Mouse (Mus musculus) gastrocnemius, postnatal 10 days (tissue): ENCODE measurements at regions not wholly inside any gene's neighbourhood (a gene's known extent, or its start where the extent isn't known, plus 50 kb on each side); places are given as distances from the start of the nearest gene placed in this dataset.

ENCODE experiments used
- DNase-seq: peaks from one replicate; pipeline ENCODE4 v3.0.0; 2021; ENCODE audit warnings: mixed read lengths

DNA sequence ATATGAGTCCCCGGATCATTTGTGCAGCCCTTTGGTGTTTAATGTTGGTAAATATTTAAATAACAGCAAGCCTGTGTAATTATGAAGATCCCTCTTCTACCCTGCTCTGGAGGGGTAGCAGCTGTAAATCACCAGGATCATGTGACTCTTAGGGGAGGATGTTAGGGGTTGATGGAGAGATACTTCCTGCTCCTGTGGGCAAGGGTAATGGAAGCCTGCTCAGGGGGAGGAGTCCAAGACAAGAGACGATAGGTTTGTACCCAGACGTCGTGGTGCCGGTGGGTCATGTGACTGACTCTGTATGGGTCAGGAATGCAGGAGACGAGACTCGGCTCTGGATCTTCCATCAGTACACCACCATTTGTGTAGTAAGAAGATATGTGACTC, 166.7 kb downstream of the Cdh26 start:
- no peak for DNase-seq

- no peak for DNase-seq
These were observed 168.0 kb downstream of the Cdh26 start for GRCm38 (mm10) chr2:178598371-178598770.

GRCm38 (mm10) chr2:178598836-178599235, 168.5 kb downstream of the Cdh26 start:
- no peak for DNase-seq

DNA sequence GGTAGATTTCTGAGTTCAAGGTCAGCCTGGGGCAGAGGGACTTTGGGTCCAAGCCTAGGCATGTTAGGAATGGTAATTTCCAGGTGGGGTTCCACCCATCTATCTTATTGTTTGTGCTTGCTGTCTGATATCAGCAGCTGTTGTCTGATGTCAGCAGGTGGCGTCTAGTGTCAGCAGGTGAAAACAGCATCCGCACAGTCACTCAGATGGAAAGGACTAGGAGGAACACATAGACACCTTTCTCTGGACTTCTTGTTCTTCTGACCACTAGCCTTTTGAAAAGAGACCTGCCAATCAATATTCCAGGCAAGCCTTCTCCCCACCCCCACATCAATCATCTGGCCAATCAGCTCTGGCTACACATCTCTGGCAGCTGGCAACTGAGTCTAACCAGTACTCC, 173.1 kb downstream of the Cdh26 start:
- no peak for DNase-seq

GRCm38 (mm10) chr2:178606733-178607132, 176.4 kb downstream of the Cdh26 start:
- DNase-seq, result peak; percentile 68

GRCm38 (mm10) chr2:178610211-178610975, 180.1 kb downstream of the Cdh26 start:
- no peak for DNase-seq

GRCm38 (mm10) chr2:178614761-178615160, 184.4 kb downstream of the Cdh26 start:
- no peak for DNase-seq

DNA sequence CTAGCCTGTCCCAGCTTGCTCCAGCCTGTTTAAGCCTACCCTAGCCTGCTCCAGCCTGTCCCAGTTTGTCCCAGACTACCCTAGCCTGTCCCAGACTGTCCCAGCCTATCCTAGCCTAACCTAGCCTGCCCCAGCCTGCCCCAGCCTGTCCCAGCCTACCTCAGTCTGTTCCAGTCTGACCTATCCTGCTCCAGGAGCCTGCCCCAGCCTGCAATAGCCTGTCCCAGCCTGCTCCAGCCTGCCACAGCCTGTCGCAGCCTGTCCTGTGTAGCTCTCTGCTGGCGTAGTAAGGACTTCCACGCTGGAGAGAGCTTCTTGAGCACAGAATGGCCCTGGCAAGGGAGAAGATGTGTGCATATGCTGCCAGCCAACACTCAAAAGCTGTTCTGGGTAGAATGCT, 192.5 kb downstream of the Cdh26 start:
- no peak for DNase-seq

DNA sequence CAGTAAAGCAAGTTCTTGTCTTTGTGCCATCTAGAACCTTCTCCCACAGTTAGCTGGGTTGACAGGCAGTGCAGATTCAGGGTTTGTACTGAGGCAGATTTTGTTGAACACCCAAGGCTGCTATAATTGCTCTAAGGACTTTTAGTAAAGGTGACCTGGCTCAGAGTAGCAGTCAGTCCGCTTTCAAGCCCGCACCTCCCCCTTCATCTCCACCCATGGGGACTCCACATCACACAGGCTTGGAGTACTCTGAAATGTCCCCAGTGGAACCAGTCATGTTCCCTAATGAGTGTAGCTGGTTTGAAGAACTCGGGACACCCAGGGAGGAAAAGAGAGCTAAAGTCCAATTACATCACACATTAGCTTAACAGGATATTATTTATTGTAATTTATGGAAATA, 194.1 kb downstream of the Cdh26 start:
- DNase-seq, result no peak

DNA sequence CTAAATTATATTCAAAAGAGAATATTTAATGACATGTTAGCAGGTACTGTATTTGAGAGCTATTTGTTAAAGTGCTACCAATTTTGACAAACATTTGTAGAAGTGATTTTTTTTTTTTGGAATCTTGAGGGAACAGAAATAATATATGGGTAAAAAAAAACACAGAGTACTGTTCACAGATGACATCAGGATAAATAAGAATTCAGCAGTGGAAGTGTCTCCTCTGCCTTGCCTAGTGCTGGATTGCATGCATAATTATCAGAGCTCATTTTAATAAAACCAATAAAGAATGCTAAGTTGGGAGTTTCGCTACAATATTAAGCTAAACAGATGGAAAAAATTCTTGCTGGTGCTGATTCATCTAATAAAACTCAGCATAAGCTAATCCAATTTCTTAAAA, 194.6 kb downstream of the Cdh26 start:
- DNase-seq, result no peak

- peak; percentile 71 for DNase-seq
These were observed 199.4 kb downstream of the Cdh26 start for GRCm38 (mm10) chr2:178629756-178630155.

DNA sequence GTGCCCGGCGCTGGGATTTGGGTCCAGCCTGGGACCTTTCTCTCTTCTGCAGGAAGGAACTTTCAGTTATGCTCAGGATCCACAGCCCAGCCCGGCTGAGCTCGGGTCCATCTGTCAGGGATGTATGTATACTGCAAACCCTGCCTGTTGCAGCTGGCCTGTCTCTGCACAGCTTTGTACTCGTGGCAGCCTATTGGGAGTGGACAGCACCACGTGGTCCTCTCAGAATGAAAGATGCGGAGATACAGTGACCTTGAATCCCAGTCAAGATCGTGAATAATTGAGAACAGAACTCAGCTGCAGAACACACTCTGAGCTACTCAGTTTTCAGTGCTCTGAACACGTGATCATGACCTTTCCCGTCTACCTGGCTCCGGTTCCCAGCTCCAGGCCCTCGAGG, 200.2 kb downstream of the Cdh26 start:
- DNase-seq, result no peak

DNA sequence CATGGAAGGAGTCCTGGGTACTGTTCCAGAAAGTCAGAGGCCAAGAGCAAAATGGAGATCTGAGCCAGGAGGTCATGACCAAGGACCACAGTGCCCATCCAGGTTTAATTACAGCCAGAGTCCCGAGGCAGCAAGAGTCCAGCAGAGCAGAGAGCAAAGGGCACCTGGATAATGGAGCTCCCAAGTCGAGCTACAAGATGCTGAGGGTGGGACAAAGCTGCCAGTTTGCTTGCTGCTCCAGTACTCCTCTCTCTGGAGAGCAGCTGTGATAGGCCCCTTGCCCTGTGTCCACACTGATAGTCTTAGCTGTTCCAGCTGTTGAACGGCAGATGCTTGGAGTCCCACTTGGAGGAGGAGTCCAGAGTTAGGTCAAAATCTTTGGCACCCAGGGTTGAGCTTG, 201.0 kb downstream of the Cdh26 start:
- DNase-seq, result no peak

- peak; percentile 39 for DNase-seq
These were observed 201.6 kb downstream of the Cdh26 start for GRCm38 (mm10) chr2:178631966-178632365.

DNA sequence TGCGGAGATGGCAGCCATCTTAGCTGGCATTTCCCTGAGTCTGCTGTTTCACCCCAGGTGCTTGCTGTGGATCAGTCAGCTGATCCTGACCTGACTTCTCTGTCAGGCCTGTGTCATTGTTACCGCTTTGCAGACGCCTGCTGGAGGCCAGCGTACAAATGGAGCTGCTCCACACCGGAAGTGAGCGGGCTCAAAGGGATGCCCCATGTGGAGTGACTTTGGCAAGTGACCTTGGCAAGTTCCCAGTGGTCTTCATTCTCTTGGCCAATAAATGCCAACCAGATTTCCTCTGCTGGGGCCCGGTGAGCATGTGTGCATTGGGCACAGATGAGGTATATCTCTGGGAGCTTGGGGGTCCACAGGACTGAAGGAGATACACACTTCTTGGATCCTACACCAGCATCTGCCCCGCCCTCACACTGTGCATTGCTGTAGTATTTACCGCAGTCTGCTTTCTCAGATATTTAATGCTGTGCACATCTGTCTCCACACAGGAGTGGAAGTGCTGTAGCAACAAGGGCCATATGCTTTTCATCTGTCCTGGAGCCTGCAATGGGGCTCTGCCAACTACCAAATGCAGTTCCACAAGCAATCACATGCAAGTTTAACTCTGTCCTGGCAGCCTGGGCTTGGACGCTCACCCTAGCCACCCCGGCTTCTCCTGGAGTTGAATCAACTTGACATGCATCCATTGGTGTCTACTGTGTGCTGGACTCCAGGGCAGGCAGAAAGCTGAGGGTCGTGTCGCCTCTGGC, 202.7 kb downstream of the Cdh26 start:
- no peak for DNase-seq

GRCm38 (mm10) chr2:178634116-178634515, 203.8 kb downstream of the Cdh26 start:
- no peak for DNase-seq

DNA sequence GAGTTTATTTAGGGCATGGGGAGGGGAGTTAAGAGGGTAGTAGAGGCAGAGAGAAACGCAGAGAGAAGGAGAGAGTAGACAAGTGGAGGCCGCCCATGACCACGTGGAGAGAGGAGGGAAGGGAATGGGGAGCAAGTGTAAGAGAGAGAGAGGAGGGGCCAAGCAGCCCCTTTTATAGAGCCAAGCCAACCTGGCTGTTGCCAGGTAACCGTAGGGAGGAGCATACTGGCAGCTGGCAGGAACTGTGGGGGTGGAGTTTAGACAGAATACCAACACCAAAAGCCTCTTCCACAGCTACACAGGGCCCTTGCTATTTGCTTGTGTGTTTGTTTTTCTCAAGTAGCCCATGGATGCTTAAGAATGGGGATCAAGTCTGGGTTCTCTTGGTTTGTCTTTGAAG, 205.4 kb downstream of the Cdh26 start:
- no peak for DNase-seq

DNA sequence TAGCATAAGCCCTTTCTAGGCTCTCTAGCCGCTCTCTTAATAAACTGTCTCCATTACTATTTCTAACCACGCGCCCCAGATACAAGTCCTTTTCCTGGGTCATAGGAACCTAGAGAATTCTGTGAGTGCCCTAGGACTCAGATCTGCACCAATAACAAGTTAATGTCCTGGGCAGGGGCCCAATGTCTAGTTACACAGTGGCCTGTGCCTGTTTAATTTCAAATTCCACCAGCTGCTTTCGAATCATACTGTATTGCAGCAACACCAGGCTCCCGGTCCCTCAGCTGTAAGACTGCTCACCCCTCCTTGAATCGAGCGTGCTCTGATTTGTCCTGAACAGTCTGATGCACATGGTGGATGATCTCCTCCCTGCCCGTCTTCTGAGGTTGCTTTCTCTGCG, 206.6 kb downstream of the Cdh26 start:
- no peak for DNase-seq

- no peak for DNase-seq
These were observed 212.1 kb downstream of the Cdh26 start for GRCm38 (mm10) chr2:178642137-178643052.

- no peak for DNase-seq
These were observed 212.7 kb downstream of the Cdh26 start for GRCm38 (mm10) chr2:178643053-178643402.

DNA sequence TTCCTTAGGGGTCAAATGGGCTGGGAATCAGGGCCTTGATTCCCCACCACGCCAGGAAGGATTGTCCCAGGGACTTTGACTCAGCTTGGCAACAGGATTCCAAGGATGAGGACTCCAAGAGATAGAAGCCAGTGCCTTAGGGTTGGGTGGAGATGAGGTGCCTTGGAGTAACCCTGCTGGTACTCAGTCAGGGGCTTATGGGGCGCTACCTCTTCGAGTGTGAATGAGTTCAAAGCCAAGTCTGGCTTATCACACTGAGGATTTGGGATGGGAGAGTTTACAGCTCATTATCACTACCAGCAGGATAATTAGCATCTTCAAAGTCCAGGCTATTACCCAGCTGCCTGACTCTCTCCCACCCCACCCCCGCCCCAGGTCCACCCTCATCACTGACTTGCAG, 213.5 kb downstream of the Cdh26 start:
- DNase-seq, result no peak

GRCm38 (mm10) chr2:178660071-178660470, 229.7 kb downstream of the Cdh26 start:
- DNase-seq, result no peak

DNA sequence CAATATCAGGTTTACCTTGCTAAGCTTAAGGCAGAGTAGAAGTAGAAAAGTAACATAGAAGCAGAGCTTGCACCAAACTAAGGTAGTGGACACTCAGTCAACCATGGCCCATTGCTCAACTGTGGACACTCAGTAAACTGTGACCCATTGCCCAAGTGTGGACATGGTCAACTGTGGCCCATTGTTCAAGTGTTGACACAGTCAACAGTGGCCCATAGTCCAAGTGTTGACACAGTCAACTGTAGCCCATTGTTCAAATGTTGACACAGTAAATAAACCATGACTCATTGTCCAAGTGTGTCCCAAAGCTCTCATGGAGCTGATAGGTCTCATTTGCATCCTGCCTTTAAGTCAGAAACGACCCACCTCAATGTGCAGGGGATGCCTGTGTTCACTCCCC, 232.1 kb downstream of the Cdh26 start:
- no peak for DNase-seq
